Mouse (Mus musculus) lung, adult 2 months (tissue): Measurements from ENCODE around the gene Rgs14.

ENCODE experiments used
- CTCF ChIP-seq: fragments of 200-500 bp; IDR thresholded peaks from 2 replicates; pipeline ENCODE4 v1.5.1; 2011; ENCODE audit warnings: mild to moderate bottlenecking, low read length, control low read depth; ENCODE audit not compliant: insufficient read depth
- POLR2A ChIP-seq: fragments of 200-500 bp; IDR thresholded peaks from 2 replicates; pipeline ENCODE4 v1.6.1; 2011; ENCODE audit warnings: low read depth, mild to moderate bottlenecking, control low read depth, low read length, borderline replicate concordance; ENCODE audit errors: extremely low read depth

DNA sequence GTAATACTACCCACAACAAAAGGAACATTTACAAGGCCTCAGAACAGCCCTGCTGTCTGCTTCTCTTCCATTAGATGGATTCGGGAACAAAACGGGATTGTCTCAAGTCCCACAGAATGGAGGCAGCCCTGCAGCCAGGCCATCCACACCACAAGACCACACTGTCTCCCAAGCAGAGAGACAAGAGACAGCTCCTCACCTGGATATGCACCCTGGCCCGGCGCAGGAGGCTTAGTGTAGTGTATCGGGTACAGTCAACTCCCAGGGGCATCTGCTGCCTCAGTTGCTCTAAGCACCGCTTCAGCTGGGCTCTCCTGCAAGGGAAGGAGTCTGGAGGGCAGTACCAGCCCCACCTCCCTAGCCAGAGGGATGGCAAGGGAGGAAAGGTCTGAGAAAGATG is 41.4 kb upstream of the Rgs14 start:
- TF ChIP-seq CTCF, result no peak
- no peak for TF ChIP-seq POLR2A
